Mouse (Mus musculus): Measurements from ENCODE around the gene Meiob.

Gene Meiob

GRCm38 (mm10) chr17:24819469-24819868 is 15.4 kb downstream of the Meiob start:
- DNase-seq (ENCODE audit: extremely low read depth, insufficient read length, low spot score) = no peak

DNA sequence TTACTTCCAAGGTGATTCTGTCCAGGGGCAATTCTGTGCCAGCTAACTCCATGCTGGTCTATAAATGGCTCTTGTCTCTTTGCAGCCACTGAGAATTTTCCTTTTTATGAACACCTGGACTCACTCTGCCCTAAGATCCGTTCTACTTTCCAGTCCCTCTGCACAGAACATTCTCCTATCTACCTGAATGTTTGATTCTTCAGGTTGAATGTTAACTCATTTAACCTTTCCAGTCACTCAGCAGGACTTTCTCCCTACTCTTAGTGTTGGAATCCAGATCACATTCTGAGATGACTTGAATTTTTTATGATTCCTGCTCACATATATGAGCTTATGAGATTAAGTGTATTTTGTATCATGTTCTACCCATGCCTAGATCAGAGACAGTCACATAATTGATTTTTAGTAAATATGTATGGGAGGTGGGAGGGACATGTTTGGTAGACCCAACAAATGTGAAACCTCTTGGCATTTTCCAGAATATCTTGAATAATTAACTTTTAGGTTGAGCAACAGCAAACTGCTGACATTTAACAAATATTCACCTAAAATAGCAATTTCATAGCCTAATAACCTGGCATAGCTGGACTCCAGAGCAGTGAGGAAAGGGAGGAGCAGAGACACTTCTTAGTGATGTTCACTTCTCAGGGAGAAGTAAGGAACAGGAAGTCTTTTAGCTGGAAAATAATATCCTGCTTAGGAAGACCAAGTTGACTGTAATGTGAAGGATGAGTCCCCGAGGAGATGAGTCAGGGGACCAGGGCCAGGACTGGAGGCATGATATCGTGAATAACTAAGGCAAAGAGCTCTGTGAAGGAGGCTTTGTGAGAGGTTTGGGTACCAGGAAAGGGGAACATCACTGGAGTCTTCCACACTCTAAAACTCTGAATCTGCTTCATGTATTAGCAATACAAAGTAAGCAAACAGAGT is 17.5 kb downstream of the Meiob start:
- no peak for DNase-seq (ENCODE audit: extremely low read depth, insufficient read length, low spot score)

DNA sequence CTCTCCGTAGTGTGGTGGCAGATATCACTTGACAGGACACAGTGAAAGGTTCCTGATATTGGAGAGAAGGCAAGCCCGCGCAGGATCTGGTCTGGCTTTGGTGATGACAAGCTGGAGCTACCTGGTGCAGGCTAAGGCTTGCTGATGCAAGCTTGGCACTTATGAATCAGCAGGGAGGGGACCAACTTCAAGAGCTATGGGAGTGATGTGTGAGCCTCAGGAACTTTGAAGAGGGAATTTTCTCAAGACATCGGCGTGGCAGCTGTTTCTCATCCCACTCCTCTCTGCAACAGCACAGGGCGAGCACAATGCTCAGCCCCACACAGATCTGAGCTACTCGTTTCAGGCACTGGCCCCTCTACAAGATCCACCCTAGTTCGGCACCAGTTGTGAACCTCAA is 35.8 kb downstream of the Meiob start, which contains the start of gene Hagh:
Gene Hagh (plus strand): TSS at position 302 of the 400 bp plus-strand sequence.
- DNase-seq (ENCODE audit: extremely low read depth, insufficient read length, low spot score) = no peak

- no peak for DNase-seq (ENCODE audit: extremely low read depth, insufficient read length, low spot score)
Observed at GRCm38 (mm10) chr17:24840341-24840740, 36.3 kb downstream of the Meiob start.

DNA sequence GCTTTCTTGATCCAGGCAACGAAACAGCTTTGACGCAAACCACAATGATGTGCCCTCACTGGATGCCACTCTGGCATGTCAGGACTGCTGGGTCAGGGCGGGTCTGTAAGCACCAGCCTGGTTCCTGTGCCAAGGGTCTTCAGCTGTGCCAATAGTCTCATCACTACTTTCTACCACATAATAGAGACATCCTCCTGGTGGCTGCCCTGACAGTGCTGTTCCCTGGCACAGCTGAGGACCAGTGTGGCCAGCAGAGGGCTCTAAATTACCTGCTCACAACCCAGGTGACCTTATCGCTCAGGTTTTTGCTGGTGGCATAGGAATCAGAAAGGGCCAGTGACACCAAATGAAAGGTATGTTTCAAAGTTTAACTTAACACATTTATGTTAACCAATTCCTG is 37.0 kb downstream of the Meiob start:
- DNase-seq (ENCODE audit: extremely low read depth, insufficient read length, low spot score) = no peak

GRCm38 (mm10) chr17:24842631-24843030 is 38.5 kb downstream of the Meiob start:
- no peak for DNase-seq (ENCODE audit: extremely low read depth, insufficient read length, low spot score)

GRCm38 (mm10) chr17:24844525-24844924 is 40.4 kb downstream of the Meiob start:
- no peak for DNase-seq (ENCODE audit: extremely low read depth, insufficient read length, low spot score)

DNA sequence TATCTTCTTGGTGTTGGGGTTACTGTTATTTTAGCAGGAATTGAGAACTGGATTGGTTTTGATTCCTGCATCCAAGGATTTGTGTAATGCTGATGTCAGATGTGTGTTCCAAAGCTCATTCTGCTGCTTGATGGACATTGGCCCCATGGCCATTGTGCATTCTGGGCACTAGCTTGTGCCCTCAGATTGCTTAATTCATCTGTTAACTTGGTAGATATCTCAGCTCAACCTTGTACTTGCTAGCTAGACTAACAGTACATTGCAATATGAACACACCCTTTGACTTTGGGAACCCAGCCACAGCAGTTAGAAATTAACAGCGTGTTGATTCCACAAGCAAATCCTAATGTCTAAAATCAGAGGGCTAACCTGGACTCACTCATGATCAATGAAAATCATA is 43.3 kb downstream of the Meiob start:
- DNase-seq (ENCODE audit: extremely low read depth, insufficient read length, low spot score) = no peak

- no peak for DNase-seq (ENCODE audit: extremely low read depth, insufficient read length, low spot score)
Observed at GRCm38 (mm10) chr17:24848600-24849031, 44.5 kb downstream of the Meiob start.

DNA sequence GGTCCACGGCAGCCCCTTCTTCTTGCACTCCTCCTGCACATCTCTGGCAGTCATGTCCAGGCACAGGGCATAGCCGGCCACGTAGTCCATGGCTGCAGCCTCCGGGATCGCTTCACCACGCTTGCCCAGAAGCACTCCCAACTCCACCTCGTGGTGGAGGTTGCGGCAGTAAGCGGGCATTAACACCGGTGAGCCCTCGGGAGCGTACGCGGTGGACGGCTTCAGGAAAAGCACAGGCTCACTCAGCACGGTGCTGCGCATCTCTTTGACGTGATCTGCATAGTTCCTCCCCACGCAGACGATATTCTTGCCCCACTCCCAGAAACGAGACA is 45.6 kb downstream of the Meiob start:
- no peak for DNase-seq (ENCODE audit: extremely low read depth, insufficient read length, low spot score)

DNA sequence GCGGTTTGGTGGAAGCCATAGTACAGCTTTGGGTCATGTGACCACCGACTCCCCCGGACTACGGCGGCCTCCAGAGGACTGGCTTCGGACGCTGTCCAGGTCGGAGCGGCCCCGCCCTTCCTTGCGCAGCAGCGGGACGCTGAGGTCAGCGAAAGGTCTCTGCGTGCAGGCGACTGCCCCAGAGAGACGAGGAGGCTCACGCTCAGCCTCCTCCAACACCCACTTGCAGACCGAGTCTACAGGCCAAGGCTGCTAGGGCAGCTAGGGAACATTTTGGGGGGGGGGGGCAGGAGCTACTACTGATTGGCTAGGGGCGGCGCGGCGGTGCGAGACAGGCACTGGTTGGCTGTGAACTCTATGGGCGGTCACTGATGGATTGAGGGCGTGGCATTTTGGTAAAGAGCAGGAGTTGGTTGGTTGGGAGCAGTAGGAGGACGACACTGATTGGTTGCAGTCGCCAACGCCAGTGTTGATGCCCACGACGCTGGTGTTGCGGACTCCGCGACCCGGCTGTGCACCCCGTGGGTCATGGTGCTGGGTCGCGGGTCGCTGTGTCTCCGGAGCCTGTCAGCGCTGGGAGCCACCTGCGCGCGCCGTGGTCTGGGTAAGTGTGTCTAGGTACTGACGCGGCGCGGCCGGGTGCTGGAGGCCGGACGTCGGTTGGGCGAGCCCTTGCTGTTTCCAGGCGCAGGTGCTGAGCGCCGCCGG is 46.1 kb downstream of the Meiob start, which contains the start of gene Fahd1:
Gene Fahd1 (minus strand): TSS at position 300 of the 708 bp plus-strand sequence.
- DNase-seq (ENCODE audit: extremely low read depth, insufficient read length, low spot score) = peak; percentile 98

DNA sequence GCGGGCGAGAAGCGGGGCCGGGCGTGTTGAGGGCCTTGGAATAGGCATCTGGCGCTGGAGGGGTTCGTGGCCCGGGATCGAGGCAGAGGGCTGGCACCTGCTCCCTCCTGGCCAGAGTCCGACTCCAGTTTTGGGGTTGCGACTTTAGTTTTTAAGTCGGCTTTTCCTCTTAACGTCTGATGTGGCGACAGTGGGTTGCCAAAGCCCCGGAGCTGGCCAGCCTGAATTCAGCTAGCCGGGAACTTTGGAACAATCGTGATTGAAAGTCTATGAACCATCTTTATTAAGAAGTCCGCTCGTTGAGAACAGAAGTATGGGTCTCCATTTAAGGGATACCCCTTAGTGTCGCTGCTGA is 46.7 kb downstream of the Meiob start:
- no peak for DNase-seq (ENCODE audit: extremely low read depth, insufficient read length, low spot score)

GRCm38 (mm10) chr17:24851381-24852125 is 47.5 kb downstream of the Meiob start:
- no peak for DNase-seq (ENCODE audit: extremely low read depth, insufficient read length, low spot score)

- peak; percentile 78 for DNase-seq (ENCODE audit: extremely low read depth, insufficient read length, low spot score)
Observed at GRCm38 (mm10) chr17:24855838-24856464, 51.9 kb downstream of the Meiob start.

GRCm38 (mm10) chr17:24856589-24856988 is 52.5 kb downstream of the Meiob start:
- no peak for DNase-seq (ENCODE audit: extremely low read depth, insufficient read length, low spot score)

DNA sequence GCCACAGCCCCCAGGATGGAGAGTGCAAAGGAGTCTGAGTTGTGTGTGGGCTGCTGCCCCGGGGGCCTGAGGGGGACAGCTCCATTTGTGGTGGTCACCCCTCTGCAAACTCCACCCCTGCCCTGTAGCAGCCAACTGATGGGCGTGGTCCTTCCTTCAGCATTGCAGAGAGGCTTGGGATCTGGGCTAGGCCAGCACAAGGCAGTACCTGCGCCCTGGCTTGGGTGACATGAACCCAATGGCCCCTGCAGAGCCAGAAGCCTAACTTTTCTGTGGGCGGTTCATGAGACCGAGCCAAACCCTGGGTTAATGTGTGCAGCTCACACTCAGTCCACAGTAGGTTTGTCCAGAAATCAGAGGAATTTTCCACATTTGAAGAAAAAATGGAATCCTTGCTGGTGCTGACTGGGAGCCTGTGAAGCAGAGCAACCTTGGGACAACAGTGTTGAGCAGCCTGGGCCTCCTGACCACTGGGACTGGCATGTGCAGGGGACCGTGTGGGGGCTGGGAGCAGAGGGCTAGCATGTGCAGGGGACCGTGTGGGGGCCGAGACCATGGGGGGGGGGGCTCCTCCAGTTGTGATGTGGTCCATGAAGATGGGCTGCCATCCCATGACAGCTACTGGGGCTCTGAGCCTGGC is 53.9 kb downstream of the Meiob start:
- no peak for DNase-seq (ENCODE audit: extremely low read depth, insufficient read length, low spot score)

DNA sequence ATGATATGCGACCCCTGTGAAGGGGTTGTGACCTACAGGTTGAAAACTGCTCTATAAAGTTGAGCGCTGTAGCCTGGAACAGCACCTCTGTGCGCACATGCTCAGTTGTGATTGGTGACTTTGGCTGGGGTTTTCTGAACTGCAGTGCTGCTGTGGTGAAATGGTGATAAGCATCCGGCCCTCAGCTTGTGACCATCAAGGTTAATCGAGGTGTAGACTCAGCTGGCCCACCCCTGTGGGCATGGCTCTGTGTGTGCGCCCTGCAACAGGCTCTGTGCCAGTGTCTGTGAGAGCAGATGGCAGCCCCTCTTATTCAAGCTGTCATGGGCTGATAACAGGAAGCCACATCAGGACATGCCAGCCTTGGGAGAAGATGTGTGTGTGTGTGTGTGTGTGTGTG is 54.9 kb downstream of the Meiob start:
- no peak for DNase-seq (ENCODE audit: extremely low read depth, insufficient read length, low spot score)

DNA sequence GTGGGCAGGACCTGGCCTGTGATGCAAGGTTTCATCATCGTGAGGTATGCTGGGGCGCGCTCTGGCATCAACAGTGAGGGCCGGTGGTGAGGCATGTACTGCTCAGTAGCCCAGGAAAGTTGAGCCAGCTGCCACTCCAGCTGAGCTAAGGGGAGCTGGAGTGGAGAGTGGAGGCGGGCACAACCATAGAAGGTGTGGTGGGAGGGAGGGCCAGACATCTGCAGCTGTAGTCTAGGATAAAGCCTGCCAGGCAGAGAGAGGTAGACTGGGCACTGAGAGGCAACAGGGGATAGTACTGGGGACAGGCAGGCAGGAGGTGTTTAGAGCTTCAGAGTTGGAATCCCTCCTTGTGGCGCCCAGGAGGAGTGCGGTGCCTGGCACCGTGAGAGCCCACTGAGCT is 56.0 kb downstream of the Meiob start:
- DNase-seq (ENCODE audit: extremely low read depth, insufficient read length, low spot score) = no peak

- no peak for DNase-seq (ENCODE audit: extremely low read depth, insufficient read length, low spot score)
Observed at GRCm38 (mm10) chr17:24861785-24862184, 57.7 kb downstream of the Meiob start.

- DNase-seq (ENCODE audit: extremely low read depth, insufficient read length, low spot score) = no peak
Observed at GRCm38 (mm10) chr17:24865776-24866175, 61.7 kb downstream of the Meiob start, which contains the start of gene Igfals. Gene Igfals, plus strand, starts transcription at chr17:24865997.

Data from 3134 (cell line).